Mouse (Mus musculus) kidney, postnatal 4 days (tissue): ENCODE results near the gene Frmd4a.
"Not testable (repeated sequence)": the region's sequence is repeated elsewhere in the genome, so short reads cannot be mapped to it uniquely, and the experiment has no call there.

Source experiments
- DNase-seq, 2 experiments: peaks; one replicate each; pipeline ENCODE4 v3.0.0; 2021; ENCODE audit warnings: mixed read lengths in 2 of 2

Gene Frmd4a

DNA sequence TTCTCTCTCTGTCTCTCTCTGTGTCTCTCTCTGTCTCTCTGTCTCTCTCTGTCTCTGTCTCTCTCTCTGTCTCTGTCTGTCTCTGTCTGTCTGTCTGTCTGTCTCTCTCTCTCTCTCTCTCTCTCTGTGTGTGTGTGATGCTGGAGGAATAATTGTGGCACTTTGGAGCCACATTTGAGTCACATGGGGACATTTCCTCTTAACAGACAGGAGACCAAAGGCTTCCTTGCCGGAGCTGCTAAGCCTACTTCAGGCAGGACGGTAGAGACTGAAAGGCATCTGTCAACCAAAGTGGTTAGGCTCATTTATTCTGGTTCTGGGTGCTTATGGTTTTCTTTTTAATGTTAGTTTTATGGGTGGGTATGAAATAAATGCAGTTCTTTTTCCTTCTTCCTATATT is 543.0 kb downstream of the Frmd4a start:
- not testable (repeated sequence) for DNase-seq

DNA sequence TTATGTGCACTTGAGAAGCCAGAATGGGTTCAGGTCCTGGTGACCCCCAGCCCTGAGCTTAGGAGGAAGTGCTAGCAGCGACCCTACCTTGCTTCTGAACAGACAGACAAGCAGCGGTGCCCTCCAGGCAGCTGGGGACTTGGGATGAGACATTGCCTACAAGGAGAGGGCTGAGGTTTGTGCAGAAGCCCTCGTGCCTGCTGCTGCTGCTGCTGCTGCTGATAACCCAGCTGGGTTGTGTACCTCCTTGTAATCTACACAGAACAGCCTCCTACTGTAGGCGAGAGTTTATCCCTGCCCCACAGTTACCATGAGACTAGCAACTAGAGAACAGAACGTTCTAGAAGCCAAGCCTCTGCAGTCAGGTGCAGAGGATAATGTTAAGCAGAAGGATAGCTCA is 543.7 kb downstream of the Frmd4a start:
- no peak for DNase-seq

DNA sequence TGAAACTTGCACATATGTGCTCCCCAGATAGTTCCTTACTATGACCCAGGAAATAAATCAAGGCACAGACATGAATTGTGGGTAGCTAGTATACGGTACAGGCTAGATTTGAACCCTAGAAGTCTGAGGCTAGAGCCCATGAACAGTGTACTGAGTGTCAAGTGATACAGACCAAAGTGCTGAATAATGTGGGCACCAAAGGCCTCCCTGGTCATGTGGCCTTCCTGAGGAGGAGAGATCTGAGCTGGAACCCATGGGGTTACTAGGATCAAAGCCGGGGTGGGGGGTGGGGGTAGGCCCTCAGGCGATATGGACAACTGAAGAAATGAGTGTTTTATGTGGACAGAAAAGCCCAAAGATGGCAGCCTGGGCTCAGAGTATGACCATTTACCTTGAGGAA is 544.9 kb downstream of the Frmd4a start:
- no peak for DNase-seq

DNA sequence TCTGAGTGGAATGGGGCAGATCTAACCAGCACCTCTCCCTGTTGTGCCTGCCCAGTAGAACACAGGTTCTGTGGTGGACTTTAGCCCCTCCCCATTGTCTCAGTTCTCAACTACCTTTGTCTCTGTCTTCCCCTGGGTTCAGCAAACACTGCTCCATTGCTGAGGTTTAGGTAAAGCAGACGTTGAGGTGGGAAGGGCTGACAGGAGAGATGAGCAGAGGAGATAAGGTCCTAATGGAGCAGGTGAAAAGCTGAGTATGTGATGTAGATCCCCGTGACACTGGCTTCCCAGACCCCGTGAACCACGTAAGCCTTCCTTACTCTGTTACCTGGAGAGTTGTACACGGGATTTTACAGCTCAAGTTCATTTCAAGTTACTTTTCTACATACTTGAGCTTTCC is 545.3 kb downstream of the Frmd4a start:
- no peak for DNase-seq

DNA sequence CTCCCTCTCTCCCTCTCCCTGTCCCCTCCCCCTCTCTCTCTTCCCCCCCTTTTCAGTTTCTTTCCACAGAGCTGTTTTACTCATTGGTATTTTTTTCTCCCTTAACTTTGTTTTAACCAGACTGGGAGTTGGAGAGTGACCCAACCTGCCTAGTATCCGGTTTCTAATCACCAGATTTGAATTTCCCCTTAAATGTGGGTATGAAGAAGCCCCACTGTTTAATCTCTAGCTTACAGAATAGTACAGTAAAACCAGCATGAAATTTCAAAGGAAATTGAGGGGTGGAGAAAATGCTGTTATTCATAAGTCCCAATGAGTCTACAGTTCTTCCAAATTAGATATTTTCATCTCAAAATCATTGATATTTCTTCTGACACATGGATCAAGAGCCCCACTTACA is 545.8 kb downstream of the Frmd4a start:
- no peak for DNase-seq

DNA sequence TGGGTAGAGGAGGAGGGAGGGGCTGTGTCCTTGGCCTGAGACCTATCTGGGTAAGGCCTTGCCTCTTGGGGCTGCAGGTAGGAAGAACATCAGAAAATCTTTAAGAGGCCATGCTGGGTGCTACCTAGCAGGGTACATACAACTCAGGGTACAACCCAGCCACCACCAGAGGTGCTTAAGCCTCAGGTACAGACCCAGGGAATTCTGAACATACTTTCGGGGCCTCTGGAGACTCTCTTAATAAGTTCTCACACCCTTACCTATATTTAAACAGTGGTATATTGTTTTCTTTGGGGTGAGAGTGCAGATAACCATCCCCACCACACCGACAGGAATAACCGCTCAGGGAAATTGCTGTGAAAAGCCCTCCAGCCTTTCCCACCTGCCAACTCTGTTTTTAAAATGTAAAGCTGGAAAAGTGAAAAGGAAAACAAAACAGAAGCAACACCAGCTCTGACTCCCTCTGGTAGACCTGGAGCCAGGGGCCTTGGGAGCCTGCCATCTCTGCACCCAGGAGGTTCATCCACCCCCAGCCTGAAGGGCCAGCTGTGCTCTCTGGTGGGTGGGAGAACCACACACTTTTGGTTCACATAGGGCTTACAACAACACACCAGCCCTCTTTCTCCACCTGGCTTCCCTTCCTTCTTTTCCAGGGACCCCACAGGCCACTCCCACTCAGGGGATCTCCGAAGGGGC is 548.9 kb downstream of the Frmd4a start:
- no peak for DNase-seq

DNA sequence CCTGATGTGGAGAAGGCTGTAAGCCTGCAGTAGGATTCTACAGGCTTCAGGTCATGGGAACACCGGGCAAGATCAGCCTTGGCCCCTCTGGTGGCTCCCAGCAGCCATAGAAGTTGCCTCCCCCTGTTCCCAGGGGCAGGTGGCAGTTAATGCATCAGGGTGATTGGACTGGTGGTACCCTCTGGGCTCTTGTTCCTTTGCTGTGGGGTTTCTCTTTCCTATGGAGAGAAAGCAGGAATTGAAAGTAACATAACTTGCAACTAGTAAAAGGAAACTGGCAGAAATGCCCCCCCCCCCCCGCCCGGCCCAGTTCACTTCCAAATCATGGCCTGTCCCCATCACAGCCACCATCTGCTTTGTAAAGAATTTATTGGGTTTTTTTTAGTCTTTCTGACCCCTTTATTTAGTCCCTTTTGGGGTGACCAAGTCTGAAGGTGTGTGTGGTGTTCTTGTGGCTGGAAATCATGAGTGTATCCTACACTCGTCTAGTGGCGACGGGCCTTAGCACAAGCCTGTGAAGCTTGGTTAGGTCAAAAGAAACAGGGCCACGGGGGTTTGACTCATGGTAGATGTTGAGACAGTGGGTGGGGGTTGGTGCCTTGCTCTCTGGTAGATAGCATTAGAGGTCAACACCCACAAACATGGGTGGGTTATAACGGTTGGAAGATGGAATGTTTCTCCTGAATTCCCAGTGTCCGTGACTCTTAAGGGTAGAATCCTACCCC is 549.6 kb downstream of the Frmd4a start:
- DNase-seq, result no peak

DNA sequence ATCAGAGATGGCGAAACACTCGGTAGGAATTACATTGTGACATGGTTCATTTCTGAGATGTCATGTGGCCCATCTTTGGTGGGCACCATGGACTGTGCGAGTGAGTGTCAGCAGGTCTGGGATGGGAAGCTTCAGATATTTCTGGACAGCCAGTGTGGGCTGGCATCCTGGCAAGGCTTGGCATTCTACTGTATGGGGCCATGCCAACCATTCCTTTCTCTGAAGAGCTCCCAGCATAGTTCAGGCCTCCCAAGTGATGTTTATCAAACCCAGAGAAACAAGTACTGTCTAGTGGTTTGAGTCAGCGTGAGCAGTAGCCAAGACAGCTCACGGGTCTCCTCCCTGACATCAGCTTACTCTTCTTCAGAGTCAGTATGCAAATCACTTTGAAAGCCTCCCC is 551.5 kb downstream of the Frmd4a start:
- DNase-seq, result no peak

DNA sequence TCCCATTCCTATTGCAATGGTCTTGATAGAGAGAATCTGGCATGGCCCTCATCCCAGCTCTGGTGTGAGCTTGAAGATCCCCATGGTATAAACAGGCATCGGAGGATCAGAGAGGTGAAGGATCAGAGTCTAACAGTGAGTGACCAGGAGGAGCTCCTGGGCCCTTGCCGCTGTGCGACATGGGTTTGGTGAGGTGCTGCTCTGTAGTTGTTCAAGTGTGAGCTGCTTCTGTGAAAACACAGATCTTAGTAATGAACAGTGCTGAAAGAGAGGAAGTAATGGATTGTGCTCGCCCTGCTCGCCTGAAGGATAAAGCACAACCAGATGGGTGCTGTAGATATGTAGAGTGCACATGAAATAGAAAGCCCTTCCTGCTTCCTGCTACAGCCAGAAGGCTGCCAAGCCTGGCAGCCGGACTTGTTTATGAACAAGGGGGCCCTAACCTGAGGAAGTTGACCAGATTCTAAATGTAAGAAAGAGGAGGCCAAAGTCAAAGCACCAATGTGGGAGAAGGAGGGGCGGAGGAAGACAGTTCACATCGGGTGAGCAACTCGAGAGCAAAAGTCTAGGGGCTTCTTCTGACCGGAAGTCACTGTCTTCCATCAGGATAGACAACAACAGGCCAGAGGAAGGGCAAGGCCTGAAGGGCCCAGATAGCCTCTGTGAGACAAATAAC is 552.8 kb downstream of the Frmd4a start:
- peak; percentile 37 to 65 for DNase-seq

DNA sequence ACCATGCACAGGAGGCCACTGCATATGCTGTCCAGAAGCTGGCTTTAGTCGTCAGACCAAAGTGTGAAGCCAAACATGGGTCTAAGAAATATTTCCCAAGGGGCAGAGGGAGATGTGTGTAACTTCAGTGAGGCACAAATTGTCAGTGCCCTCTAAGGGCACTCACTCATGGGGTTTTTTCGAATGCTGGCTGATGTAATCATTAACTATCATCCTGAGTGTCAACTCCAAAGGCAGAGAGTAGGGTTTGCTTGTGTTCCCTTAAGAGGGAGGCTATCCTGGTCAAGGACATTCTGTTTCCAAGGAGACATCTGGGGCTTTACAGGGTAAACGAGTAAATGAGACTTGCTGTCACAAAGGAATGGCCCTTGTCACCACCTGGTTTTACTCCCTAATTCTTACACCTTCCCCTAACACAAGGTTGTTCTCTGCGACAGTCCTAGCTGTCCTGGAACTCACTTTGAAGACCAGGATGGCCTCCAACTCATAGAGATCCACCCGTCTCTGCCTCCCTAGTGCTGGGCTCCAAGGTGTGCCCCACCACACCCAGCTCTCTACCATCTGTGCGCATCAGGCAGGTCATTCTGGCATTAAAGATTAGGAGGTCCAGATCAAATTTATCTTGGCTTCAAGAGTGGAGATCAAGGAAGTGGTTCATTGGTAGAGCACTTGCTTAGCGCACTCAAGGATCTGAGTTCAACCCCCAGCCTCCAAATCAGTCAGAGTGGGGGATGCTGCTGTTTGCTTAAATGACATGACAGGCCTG is 555.2 kb downstream of the Frmd4a start:
- DNase-seq, result no peak

DNA sequence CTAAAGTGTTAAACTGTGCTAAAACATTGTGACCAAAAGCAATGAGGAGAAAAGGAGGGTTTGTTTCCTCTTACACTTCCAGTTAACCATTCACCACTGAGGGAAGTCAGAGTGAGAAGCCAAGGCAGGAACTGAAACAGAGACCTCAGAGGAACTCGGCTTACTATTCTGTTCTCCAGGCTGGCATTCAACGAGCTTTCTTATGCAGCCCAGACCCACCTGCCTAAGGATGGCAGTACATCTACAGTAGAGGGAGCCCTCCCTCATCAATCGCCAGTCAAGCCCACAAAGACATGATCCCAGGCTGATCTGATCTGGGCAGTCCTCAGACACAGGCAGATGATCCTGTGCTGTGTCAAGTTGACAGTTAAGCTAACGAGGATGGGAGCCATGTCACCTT is 555.9 kb downstream of the Frmd4a start:
- no peak for DNase-seq

DNA sequence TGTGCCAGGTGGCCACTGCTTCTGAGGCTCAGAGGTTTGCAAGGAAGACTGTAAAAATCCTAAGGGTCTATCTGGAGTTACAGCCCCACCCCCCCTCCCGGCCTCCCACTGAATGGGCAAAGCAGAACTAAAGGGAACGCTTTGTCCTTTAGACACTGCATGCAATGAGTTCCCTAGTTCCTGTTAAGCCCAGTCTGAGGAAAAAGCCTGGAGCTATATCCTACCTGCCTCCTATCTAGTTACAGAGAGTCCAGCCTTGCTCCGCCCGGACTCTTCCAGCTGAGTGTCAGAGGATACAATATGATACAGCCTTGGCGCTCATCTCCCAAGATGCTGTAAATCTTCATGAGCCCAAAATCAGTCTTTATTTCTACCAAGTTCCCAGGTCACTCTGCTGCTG is 556.7 kb downstream of the Frmd4a start:
- DNase-seq, result no peak

DNA sequence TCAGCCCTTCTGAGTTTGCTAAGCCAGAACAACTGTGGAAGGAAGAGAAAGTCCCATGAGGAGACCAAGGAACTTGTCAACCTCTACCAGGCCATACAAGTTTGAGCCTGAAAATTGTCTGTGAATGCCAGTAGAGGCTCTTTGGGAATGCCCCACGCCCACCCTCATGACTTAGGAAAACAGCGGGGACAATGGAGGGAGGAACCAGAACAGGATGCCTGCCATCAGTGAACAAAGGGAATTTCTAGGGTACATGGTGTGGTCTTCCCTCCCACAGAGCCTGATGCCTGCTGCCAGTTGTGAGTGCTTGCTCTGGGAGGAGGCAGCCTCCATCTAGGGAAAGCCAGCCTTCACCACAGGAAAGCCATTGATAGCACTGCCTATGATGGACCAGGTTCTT is 557.6 kb downstream of the Frmd4a start:
- no peak for DNase-seq

DNA sequence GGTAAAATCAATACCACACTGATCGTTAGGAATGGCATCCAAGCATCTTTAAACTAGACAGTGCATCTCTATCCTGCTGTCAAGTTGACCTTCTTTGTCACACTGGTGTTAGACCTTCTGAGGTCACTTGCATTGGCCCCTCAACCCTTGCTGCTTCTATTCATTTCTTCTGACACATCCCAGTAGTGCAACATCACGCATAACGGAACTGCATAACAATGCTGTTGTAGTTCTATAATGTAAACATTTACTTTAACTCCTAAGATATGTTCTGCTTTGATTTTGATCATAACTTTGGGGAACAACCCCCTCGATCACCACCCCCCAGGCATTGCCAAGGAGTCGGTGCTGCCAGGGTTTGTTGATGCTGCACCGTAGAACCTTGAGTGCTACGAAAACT is 558.5 kb downstream of the Frmd4a start:
- DNase-seq, result no peak

DNA sequence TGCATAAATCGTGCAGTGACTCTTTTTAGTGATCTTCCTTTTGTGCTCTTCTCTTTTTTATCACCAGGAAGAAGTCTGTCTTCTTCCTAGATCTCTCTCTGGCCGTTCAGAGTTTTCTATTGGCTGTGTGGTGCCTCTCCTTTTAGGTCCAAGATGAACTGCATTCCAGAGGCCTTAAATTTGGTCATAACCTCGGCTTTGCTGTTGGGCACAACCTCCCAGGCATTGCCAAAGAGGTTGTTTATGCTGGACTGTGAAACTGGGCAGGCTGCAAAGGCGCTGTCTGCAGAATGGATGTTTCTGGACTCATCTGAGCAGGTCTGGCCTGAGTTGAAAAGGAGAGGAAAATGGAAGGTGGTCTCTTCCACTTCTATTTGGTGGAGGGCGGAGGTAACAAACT is 560.8 kb downstream of the Frmd4a start:
- DNase-seq, result no peak

DNA sequence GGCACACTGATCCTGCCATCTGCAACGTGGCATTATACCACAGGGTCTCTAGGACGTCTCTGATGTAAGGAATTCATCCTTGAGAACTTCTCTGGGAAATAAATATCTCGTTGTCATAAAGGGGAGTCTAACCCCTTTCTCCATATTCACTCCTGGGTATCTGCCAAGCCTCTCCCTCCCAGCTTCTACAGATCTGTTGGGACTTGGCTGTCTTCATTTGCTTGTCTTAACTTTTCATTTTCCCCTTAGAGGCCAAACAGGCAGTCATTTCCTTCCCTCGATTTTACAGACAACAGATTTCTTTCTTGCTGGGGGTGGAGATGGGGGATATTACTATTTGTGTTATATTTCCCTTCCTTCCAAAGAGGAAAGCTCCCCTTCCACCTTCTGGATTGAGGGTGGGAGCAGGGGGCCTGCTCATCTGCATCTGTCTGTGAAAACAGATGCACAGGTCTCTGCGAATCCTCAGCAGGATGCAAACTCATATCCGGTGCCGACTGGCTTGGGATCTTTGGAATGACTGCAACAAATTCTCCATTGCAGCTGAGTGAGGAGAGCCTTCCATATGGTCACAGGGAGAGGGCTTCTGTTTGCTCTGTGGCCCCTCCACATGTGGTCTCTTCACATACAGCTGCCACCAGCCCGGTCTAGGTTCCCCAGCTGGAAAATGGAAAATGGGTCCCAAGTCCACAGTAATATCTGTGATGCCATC is 562.0 kb downstream of the Frmd4a start:
- DNase-seq, result no peak

DNA sequence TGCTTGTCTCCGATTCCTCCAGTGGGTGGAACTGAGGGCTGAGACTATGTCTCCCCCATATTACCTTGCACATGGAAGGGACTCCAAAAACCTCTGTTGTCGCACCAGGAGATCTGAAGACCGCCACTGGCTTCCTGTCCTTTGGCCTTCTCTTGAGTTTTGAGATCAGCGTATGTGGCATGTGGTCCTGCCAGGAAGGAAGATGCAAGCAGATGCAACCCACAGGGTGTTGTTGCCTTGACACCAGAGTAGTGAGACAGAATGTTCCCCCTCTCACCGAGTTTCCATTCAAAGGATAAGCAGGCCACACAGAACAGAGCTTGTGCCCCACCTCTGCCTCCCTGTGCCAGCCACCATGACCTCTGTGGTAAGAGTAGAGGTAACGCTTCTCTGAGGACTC is 563.1 kb downstream of the Frmd4a start:
- DNase-seq, result no peak

DNA sequence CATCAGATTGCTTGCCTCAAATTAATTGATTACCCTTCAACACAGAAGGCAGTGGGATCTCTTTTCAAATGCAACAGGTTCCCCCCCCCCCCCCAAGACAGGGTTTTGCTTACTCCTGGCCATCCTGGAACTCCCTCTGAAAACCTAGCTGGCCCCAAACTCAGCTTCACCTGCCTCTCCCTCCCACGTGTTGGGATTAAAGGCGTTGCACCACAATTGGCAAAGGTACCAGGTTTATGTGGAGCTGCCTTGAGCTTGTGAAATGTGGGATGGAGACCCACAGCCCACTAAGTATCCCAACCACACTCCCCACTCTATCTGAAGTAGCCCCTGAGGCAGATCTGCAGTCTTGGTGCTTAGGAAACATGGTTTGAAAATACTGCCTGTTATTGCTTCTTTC is 565.4 kb downstream of the Frmd4a start:
- DNase-seq, result no peak

DNA sequence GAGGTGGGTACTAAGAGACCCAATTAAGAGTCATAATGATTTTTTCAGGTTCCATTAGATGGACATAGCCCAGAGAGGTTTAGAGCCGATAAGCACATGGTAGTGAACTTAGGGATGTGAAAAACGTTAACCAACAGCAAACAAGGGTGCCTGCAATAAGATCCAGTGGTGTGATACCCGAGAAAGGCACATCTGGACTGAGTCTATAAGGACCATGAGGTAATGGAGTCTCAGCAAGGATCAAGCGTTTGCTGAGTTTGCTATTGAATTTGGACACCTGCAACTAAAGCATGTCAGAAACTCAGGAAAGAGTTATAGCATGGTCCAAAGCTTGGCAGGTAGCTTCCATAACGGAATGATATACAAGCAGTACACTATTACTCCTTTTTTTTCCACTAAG is 566.7 kb downstream of the Frmd4a start:
- DNase-seq, result no peak

DNA sequence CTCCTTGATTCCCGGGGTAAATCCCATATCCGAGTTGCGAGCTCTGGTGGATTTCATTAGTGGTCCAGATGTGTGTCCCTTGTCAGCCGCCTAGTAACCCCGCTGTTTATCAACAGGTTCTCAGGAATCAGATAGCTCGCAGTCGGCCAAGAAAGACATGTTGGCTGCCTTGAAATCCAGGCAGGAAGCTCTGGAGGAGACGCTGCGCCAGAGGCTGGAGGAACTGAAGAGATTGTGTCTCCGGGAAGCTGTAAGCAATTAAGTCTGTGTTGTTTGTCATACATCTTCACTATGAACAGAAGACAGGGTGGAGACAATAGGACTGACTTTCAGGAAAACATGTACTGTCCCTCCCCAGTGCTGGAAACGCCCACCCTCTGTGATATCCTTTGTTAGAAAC is 568.7 kb downstream of the Frmd4a start:
- peak; percentile 39 to 57 for DNase-seq

DNA sequence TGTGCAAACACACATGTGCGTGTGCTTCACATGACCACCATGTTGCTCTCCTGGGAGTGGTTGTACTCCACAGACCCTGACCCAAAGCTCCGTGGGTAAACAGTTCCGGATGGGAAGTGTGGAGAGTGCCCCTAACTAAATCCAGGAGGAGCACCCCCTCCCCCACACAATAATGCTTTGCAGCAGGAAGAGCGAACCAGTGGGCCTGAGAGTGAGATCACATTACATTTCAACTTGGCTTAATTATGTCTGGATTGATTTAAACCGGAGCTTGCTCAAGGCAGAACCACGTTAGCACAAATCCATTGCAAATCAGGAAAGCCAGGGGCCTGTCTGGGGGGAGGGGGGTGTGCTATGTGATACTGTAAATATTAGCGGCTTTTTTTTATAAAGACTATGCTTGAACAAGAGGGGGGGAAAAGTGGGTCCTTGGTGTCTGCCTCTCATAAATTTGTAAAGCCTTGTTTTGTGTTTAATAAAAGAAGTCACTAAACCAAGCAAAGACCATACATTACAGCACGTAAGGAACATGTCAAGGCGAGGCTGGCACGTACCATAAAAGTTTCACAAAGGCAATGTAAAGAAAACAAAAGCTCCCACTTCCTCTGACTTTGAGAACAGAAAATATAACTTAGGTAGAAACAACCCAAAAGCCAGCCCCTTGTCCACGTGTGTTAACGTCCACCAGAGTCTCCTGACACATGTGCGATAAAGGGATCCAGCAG is 570.3 kb downstream of the Frmd4a start:
- peak; percentile 59 to 76 for DNase-seq

DNA sequence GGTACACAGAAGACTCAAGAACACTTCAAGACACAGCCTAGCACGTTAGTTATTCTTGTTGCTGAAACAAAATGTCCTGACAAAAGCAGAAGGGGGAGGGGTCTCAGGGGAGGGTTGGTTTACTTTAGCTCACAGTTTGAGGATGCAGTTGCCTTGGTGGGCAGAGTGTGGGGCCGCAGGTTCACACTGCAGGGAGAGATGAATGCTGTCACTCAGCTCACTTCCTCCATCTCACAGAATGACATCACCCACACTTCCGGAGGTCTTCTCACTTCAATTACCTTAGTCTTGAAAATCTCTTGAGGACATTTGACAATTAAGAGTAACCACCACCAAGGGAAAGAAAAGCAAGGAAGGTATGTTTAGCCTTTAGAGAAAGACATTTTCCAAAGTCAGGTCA is 574.1 kb downstream of the Frmd4a start:
- DNase-seq, result no peak
